Mouse (Mus musculus) cerebellum, postnatal 4 days (tissue): Measurements from ENCODE around the gene BC005537.
"Not testable (repeated sequence)": the region's sequence is repeated elsewhere in the genome, so short reads cannot be mapped to it uniquely, and the experiment has no call there.

Source experiments
- DNase-seq, 2 experiments: peaks; one replicate each; pipeline ENCODE4 v3.0.0; 2022; ENCODE audit warnings: low spot score in 2 of 2, mixed read lengths in 1 of 2

Gene BC005537

GRCm38 (mm10) chr13:24799925-24800673 is 1.4 kb upstream of the BC005537 start:
- peak in 1 of 2 experiments; percentile 37 for DNase-seq

GRCm38 (mm10) chr13:24800674-24801307 is 666 bp upstream of the BC005537 start:
- peak; percentile 87 to 91 for DNase-seq

- peak; percentile 9 to 23 for DNase-seq
These were observed 754 bp downstream of the BC005537 start for GRCm38 (mm10) chr13:24802131-24802691.

- DNase-seq = no peak
These were observed 1.7 kb downstream of the BC005537 start for GRCm38 (mm10) chr13:24803196-24803595.

GRCm38 (mm10) chr13:24806079-24806478 is 4.6 kb downstream of the BC005537 start:
- DNase-seq = no peak

GRCm38 (mm10) chr13:24812521-24812920 is 11.1 kb downstream of the BC005537 start:
- DNase-seq = no peak

GRCm38 (mm10) chr13:24814616-24815015 is 13.2 kb downstream of the BC005537 start:
- no peak for DNase-seq

- DNase-seq = no peak
These were observed 15.0 kb downstream of the BC005537 start for GRCm38 (mm10) chr13:24816125-24817092.

GRCm38 (mm10) chr13:24819931-24820330 is 18.5 kb downstream of the BC005537 start:
- no peak for DNase-seq

GRCm38 (mm10) chr13:24822663-24823343 is 21.3 kb downstream of the BC005537 start:
- DNase-seq = no peak

GRCm38 (mm10) chr13:24824647-24825046 is 23.2 kb downstream of the BC005537 start:
- no peak for DNase-seq

GRCm38 (mm10) chr13:24825587-24825986 is 24.1 kb downstream of the BC005537 start:
- DNase-seq = no peak

- no peak for DNase-seq
These were observed 24.7 kb downstream of the BC005537 start for GRCm38 (mm10) chr13:24826116-24826515.

GRCm38 (mm10) chr13:24830756-24831352 is 29.4 kb downstream of the BC005537 start:
- no peak for DNase-seq

- peak; percentile 81 to 92 for DNase-seq
These were observed 30.1 kb downstream of the BC005537 start, which contains the start of the genes Acot13 and Tdp2 for GRCm38 (mm10) chr13:24831353-24832130. Gene Acot13, minus strand, starts transcription at chr13:24831540. Gene Tdp2, plus strand, starts transcription at chr13:24831679.

GRCm38 (mm10) chr13:24832131-24832810 is 30.8 kb downstream of the BC005537 start:
- DNase-seq = no peak

- no peak for DNase-seq
These were observed 31.3 kb downstream of the BC005537 start for GRCm38 (mm10) chr13:24832811-24833155.

GRCm38 (mm10) chr13:24837765-24838164 is 36.3 kb downstream of the BC005537 start:
- DNase-seq = not testable (repeated sequence)

- DNase-seq = no peak
These were observed 38.4 kb downstream of the BC005537 start for GRCm38 (mm10) chr13:24839831-24840230.
